Mouse (Mus musculus) stomach, postnatal 0 days (tissue): ENCODE measurements around the gene Gadd45gip1.

Experiments used
- CTCF ChIP-seq: IDR thresholded peaks from 2 replicates; pipeline ENCODE4 v1.5.1; 2016; ENCODE audit warnings: antibody characterized with exemption, low read depth, mild to moderate bottlenecking, moderate library complexity
- EP300 ChIP-seq: optimal IDR thresholded peaks from 2 replicates; pipeline ENCODE3; 2016; ENCODE audit warnings: antibody characterized with exemption

- no peak; the same call in 1 of the 2 replicates for TF ChIP-seq CTCF
- TF ChIP-seq EP300 = no peak
Measured at GRCm38 (mm10) chr8:84785756-84786677, 45.3 kb upstream of the Gadd45gip1 start.
